Mouse (Mus musculus) spleen, adult 18-20 months (tissue): Measurements from ENCODE around the gene Ddx39.

Source experiments
- DNase-seq, 2 experiments: peaks; one replicate each; pipeline ENCODE4 v3.0.0; 2022; ENCODE audit warnings: mixed read lengths in 2 of 2

Gene Ddx39

DNA sequence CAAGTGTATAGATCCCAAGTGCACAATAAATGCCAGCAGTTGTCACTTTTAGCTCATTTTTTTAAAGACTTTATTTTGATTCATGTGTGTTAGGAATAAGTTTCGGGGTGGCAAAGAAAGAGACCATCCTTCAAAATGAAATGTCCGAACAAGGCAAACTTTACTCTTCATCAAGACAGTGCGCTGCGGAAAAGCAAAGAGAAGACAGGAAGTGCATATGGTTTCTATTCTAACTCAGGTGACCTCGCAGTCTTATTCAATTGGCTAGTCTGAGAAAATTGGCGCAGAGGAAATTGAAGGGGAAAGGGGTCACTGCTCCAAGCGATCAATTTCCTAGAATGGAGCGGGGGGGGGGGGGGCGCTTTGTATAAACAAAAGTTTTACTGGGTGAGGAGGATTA is 15.4 kb upstream of the Ddx39 start:
- peak in 1 of 2 experiments; percentile 35 for DNase-seq

DNA sequence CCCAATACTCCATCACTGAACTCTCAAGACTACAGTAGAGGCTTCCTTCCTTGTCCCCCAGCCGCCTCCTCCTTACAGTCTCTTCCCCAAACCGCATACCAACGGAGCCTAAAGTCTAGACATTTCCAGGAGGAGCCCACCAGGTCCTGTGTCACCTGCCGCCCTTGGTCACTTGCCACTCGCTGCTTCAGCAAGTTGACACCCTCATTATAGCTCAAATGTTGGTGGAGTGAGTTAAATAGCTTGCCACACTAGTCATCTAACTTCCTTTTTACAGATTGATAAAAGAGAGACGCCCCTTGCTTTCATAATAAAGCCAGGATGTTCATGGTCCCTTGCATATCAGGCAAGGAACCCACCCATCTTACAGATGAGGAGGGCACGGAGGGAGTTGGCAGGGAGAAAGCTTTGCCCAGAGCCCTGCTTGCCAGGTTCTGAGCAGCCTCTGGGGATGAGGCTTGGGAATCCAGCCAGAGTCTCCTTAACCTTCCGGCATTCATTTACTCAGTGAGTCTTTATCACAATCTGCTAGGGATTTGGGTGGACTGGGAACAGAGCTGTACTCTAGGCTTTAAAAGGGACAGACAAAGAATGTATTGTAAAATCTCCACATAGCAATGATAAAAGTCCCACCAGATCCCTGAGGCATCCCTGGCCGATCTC is 14.4 kb upstream of the Ddx39 start:
- no peak for DNase-seq

GRCm38 (mm10) chr8:83703426-83703825 is 11.6 kb upstream of the Ddx39 start:
- no peak for DNase-seq

- no peak for DNase-seq
Observed at GRCm38 (mm10) chr8:83706411-83706810, 8.6 kb upstream of the Ddx39 start.

DNA sequence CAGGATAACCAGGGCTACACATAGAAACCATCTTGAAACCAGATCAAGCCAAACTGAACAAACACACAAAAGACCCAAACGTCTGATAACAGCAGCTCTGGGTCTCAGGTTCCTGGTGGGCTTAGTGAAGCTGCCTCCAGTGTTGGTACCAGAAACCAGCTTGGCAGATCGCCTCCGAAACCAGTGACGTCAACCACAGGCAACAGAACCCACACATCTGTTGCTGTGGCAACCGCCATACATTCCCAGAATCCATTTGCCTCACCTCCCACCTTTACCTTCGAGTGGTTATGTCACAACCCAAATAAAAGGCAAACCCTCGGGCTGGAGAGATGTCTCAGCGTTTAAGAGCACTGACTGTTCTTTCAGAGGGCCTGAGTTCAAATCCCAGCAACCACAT is 7.4 kb upstream of the Ddx39 start:
- DNase-seq = no peak

GRCm38 (mm10) chr8:83714676-83715030 is 324 bp upstream of the Ddx39 start:
- DNase-seq = no peak

GRCm38 (mm10) chr8:83715771-83716170 is 794 bp downstream of the Ddx39 start:
- DNase-seq = no peak

DNA sequence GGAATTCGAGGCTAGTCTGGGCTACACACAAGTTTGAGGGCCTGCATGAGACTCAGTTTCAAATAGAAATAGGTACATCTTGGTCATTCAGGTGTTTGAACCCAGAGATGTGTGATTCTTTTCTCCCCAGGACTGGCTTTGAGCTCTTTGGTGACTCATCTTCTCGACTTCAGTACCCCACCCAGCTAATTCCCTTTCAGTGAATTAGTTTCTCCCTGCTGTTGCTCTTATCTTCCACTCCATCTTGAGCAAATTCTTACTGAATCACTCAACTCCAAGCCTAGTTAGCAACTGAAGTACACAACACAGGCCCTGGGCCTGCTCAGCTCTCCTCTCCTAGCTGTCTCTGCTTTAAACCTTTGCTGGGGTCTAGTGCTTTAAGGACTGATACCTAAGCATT is 1.6 kb downstream of the Ddx39 start:
- DNase-seq = no peak

- DNase-seq = no peak
Observed at GRCm38 (mm10) chr8:83719048-83719447, 4.1 kb downstream of the Ddx39 start.

DNA sequence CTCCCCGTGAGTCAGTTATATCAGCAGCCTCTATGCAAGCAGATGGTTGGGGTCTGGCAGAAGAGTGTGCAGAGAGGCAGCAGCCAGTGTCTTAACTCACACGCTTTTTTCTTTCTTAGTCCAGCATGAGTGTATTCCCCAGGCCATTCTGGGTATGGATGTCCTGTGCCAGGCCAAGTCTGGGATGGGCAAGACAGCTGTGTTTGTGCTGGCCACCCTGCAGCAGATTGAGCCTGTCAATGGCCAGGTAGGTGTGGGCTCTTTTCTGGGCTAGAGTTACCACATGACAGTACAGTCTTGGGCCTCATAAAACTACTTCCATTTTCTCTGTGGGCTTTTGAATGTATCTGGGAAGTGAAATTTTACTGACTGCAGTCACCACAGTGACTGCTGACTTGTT is 4.7 kb downstream of the Ddx39 start:
- DNase-seq = no peak

DNA sequence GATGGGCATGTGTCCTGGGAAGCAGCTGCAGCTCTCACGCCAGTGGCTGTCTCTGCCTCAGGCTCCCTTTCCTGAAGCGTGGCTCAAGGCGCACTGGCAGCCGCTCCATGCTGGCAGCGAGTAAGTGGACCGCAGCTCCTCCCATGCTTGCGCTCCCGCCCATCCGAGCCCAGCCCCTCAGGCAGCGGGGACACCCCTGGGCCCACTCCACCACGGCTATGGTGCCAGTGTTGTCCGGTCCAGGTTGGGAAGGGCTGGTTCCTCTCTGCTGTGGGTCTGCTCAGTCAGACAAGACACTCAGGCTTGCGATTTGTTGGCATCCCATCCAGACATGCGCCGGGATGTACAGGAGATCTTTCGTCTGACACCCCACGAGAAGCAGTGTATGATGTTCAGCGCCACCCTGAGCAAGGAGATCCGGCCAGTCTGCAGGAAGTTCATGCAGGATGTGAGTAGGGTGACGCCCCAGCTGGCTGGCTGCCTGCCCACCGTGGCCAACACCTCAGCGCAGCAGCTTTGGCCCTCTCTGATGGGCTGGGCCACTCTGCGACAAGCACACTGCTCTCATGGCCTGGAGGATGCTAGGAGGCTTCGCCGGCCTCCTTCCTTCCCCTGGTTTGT is 6.5 kb downstream of the Ddx39 start:
- DNase-seq = peak; percentile 29 to 46

GRCm38 (mm10) chr8:83722631-83723030 is 7.7 kb downstream of the Ddx39 start:
- no peak for DNase-seq

DNA sequence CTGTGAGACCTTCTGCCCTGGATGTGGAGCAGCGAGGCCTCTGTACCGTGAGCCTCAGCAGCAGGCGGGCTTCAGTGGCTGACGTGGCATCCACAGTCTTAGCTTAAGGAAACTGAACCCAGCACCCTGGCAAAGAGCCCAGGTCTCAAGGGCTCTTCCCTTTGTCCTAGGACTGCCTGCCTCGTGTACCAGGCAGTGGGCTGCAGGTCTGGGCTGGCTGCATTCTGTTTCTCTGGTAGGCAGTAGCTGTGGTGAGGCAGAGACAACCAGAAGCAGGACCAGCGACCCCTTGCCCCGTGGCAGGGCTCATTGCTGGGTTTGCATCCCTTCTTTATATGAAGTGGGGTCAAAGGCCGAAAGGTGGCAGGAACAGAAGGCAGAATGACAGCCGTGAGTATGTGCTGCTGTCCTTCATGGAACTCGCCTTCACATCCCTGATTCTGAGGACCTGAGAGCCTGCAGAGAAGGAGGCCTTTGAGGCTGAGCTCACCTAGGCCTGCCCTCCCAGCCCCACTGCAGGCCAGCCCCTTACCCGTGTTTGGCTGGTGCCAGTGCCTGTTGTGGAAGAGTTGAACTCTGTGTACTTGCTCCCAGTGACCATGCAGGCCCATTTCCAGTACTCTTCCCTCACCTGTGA is 8.6 kb downstream of the Ddx39 start:
- no peak for DNase-seq

DNA sequence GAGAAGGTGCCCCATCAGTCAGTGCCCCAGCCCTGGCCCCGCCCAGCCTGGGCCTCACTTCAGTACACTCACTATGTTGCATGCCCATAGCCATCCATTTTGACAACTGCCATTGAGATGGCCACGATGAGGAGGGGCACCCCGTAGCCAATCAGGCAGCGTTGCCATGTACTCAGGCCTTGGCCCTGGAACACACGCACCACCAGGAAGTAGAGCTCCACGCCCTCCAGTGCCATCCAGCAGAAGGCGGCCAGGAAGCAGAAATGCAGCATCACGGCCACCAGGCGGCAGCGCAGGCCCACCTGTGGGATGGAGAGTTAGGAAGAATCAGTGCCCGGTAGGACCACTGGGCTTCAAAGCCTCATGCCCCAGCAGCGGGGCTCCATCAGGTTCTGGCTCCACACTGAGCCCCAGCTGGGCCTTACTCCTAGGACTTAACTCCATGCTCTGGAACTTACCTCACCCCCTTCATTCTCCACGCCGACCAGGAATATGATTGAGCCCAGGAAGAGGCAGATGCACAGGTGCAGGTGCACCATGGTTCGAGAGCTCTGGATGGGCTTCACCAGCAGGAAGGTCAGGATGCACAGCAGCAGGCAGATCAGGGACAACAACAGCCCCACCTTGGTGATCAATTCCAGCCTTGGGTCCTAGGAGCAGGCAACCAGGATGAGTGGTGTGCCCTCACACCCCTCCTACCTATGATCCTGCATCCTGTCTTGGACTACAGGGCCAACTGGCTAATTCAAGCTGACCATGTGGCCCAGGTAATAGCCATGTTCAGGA is 9.9 kb downstream of the Ddx39 start:
- DNase-seq = peak; percentile 66 to 78

GRCm38 (mm10) chr8:83725521-83726102 is 10.6 kb downstream of the Ddx39 start:
- no peak for DNase-seq

DNA sequence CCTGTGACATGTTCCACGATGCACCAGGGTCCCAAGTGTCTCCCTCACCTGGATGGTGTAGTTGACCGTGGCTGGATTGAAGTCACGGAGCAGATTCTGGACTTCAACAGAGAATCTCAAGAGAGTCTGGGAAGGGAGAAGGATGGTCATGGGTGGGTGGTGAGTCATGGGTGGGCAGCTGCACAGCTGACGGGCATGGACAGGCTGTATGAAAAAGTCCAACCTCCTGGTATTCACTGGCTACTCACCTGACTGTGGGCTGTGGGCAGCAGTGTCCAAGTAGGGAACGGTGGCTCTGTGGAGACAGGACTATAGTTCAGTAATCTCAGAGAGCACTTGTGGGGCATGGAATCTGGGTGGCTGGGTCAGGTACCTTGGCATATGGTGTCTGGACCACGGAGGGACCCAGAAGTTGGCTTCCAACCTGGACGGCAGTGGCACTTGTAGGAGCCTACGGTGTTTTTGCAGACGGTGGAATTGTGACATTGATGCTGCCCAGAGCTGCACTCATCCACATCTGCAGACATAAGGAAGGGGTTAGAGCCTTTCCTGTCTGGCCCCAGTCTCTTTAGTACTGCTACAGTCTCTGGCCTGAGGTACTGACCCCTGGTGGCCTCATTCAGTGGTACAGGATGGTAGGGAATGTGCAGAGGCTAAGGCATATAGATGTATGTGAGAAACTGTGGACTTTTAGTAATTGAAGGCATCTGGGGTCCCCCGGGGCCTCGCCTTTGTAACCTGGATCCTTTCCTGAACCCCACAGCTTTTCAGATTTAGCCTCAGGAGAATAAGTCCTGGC is 14.2 kb downstream of the Ddx39 start:
- peak in 1 of 2 experiments; percentile 53 for DNase-seq

GRCm38 (mm10) chr8:83731906-83732305 is 16.9 kb downstream of the Ddx39 start:
- DNase-seq = no peak

DNA sequence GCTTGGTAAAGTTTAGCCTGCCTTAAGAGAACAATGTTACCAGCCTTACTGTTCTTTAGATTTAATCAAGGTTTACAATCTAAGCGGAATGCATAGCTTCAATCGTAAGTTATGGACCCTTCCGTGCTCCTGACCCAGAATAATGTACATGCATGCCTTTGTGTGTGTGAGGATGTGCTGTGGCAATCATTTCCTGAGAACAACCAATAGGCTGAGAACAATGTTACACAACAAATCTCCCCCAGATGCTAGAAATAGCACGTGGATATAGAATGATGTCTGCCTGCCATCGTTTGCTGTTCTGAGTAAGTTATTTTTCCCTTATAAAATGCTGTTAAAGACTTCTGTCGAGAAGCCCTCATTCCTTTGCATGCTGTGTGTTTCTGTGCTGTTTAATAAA is 17.9 kb downstream of the Ddx39 start:
- no peak for DNase-seq

GRCm38 (mm10) chr8:83736681-83737080 is 21.7 kb downstream of the Ddx39 start:
- DNase-seq = peak; percentile 52 to 62

- no peak for DNase-seq
Observed at GRCm38 (mm10) chr8:83737346-83737745, 22.4 kb downstream of the Ddx39 start.

DNA sequence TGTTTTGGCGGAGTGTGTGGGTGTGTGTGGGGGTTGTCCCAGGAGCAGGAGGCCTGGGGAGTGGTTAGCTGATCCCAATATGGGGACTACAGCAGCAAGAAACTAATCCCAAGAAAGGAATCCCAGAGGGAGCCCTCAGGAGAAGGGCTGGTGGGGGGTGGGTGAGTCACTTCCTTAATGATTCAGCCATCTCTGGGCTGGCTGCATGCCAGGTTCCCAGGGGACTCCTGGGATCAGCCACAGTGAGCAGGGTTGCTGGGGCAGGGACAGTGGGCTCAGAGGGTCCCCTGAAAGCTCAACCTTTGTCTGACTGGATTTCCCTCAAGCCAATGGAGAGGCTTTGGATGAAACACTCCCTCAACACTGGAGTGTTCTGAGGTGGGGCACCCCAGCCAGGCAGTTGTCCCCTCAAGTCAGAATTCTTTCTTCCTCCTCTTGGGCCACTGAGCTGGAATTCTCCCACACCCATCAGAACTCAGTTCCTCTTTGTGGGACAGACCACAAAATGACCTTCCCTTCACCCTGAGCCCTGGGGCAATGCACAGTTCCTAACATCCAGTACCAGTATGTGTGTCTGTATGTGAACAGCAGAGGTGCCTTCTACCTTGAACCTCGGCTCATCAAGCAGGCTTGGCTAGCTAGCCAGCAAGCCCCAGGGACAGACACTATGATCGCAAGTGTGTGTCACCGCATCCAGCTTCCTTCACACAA is 23.0 kb downstream of the Ddx39 start:
- peak in 1 of 2 experiments; percentile 45 for DNase-seq
